Mouse (Mus musculus) left cerebral cortex, postnatal 10 days (tissue): Measurements from ENCODE around the gene Six2. TPM values are rescaled to one million over a fixed set of nuclear protein-coding genes. Genes with fewer than 3 reads are reported as not detected.

Experiments
- DNase-seq, 2 experiments: peaks; one replicate each; pipeline ENCODE4 v3.0.0; 2021 to 2022; ENCODE audit warnings: low spot score in 2 of 2, mixed read lengths in 1 of 2; ENCODE audit errors: extremely low spot score in 1 of 2
- intact Hi-C: fragments of 180-260 bp; cut with DNase I; formaldehyde crosslinking; loops from one replicate; pipeline ENCODE4 v1.15.1; 2025
- total RNA-seq, 2 experiments: library from RNA; stranded (reverse); gene quantifications; 2 replicates each; pipeline ENCODE4 v1.2.3; 2021

Gene Six2
- total RNA-seq, 2 experiments from 2014 or later, result 0.51 to 0.81 TPM

GRCm38 (mm10) chr17:85680851-85681550, 7.1 kb downstream of the Six2 start:
- no peak for DNase-seq
- intact Hi-C loops, result no loop called here

GRCm38 (mm10) chr17:85680116-85680850, 7.8 kb downstream of the Six2 start:
- no peak for DNase-seq
- intact Hi-C loops, result no loop called here

- intact Hi-C loops, result no loop called here
- peak in 1 of 2 experiments; percentile 56 for DNase-seq
Observed at GRCm38 (mm10) chr17:85679651-85680050, 8.4 kb downstream of the Six2 start.

GRCm38 (mm10) chr17:85664618-85665320, 23.3 kb downstream of the Six2 start:
- intact Hi-C loops, result loop anchor here (2.0 kb wide), 1 partner anchor 398 kb away; no protein-coding TSS in a partner anchor

GRCm38 (mm10) chr17:85664202-85664601, 23.9 kb downstream of the Six2 start:
- DNase-seq, result no peak
- intact Hi-C loops, result loop anchor here (2.0 kb wide), 1 partner anchor 399 kb away; no protein-coding TSS in a partner anchor

More at GRCm38 (mm10) chr17:85664618-85665320, 23.3 kb downstream of the Six2 start:
- DNase-seq, result peak; percentile 73 to 81

GRCm38 (mm10) chr17:85661521-85661920, 26.6 kb downstream of the Six2 start:
- intact Hi-C loops, result no loop called here
- DNase-seq, result no peak

- intact Hi-C loops, result no loop called here
- no peak for DNase-seq
Observed at GRCm38 (mm10) chr17:85660016-85660415, 28.1 kb downstream of the Six2 start.

- DNase-seq, result peak in 1 of 2 experiments; percentile 65
- intact Hi-C loops, result no loop called here
Observed at GRCm38 (mm10) chr17:85645718-85646665, 42.1 kb downstream of the Six2 start.

- intact Hi-C loops, result no loop called here
- no peak for DNase-seq
Observed at GRCm38 (mm10) chr17:85645312-85645711, 42.8 kb downstream of the Six2 start.

GRCm38 (mm10) chr17:85637876-85638275, 50.2 kb downstream of the Six2 start:
- intact Hi-C loops, result loop anchor here (10.0 kb wide), 1 partner anchor 603 kb away; no protein-coding TSS in a partner anchor
- DNase-seq, result no peak

Other genes starting within 250 kb of the Six2 start
- gene Six3, start 74.7 kb downstream of the Six2 start, total RNA-seq, result 1 to 10 TPM; 1.5 to 5.1 TPM